Mouse (Mus musculus): Measurements from ENCODE around the gene Acad12.

GRCm38 (mm10) chr5:121581945-121582344 is 36.8 kb downstream of the Acad12 start:
- TF ChIP-seq CTCF (IDR thresholded peaks at IDR 0.05) (no peak), EP300 (IDR thresholded peaks at IDR 0.05) (no peak)
